Mouse (Mus musculus) CH12F3 (cell line): Measurements from ENCODE around the gene Fau.

Experiments
- in situ Hi-C: fragments of 300-500 bp; cut with MboI; formaldehyde crosslinking; loops from 2 replicates; pipeline ENCODE4 v1.14.3; 2020; ENCODE audit warnings: low sequenced_read_pairs

Gene Fau

GRCm38 (mm10) chr19:6045366-6046293, 12.0 kb upstream of the Fau start:
- in situ Hi-C loops = no loop called here

GRCm38 (mm10) chr19:6046294-6047153, 11.1 kb upstream of the Fau start, which contains the start of gene Syvn1:
TSS of gene Syvn1 (plus strand) at chr19:6046576.
- in situ Hi-C loops = no loop called here

- in situ Hi-C loops = no loop called here
These were observed 10.3 kb upstream of the Fau start for GRCm38 (mm10) chr19:6047154-6047898.

GRCm38 (mm10) chr19:6047899-6048166, 9.8 kb upstream of the Fau start:
- in situ Hi-C loops = no loop called here

GRCm38 (mm10) chr19:6048681-6049410, 8.8 kb upstream of the Fau start:
- in situ Hi-C loops = no loop called here

- in situ Hi-C loops = no loop called here
These were observed 5.1 kb upstream of the Fau start for GRCm38 (mm10) chr19:6052516-6052915.

GRCm38 (mm10) chr19:6054296-6054695, 3.3 kb upstream of the Fau start:
- in situ Hi-C loops = no loop called here

- in situ Hi-C loops = no loop called here
These were observed 948 bp upstream of the Fau start for GRCm38 (mm10) chr19:6056696-6057095.

- in situ Hi-C loops = no loop called here
These were observed 869 bp downstream of the Fau start for GRCm38 (mm10) chr19:6058513-6058912.

GRCm38 (mm10) chr19:6058966-6059365, 1.3 kb downstream of the Fau start:
- in situ Hi-C loops = no loop called here

- in situ Hi-C loops = no loop called here
These were observed 3.4 kb downstream of the Fau start, which contains the start of gene Znhit2 for GRCm38 (mm10) chr19:6061021-6061533. TSS of gene Znhit2 (plus strand) at chr19:6061192.

- in situ Hi-C loops = no loop called here
These were observed 4.1 kb downstream of the Fau start for GRCm38 (mm10) chr19:6061641-6062302.

- in situ Hi-C loops = no loop called here
These were observed 4.8 kb downstream of the Fau start for GRCm38 (mm10) chr19:6062418-6062817.

GRCm38 (mm10) chr19:6063081-6063480, 5.4 kb downstream of the Fau start:
- in situ Hi-C loops = no loop called here

- in situ Hi-C loops = no loop called here
These were observed 8.9 kb downstream of the Fau start for GRCm38 (mm10) chr19:6066571-6066970.

- in situ Hi-C loops = no loop called here
These were observed 9.5 kb downstream of the Fau start for GRCm38 (mm10) chr19:6067011-6067723.

GRCm38 (mm10) chr19:6067724-6068415, 10.2 kb downstream of the Fau start, which contains the start of gene Tm7sf2:
TSS of gene Tm7sf2 (minus strand) at chr19:6068373.
- in situ Hi-C loops = no loop called here

GRCm38 (mm10) chr19:6068951-6069350, 11.3 kb downstream of the Fau start:
- in situ Hi-C loops = no loop called here
